Mouse (Mus musculus) Patski (cell line): Measurements from ENCODE around the gene Mier2. TPM values are rescaled to one million over a fixed set of nuclear protein-coding genes. Genes with fewer than 3 reads are reported as not detected.

Experiments used
- ATAC-seq: fragments of 100-300 bp; one replicate; pipeline ENCODE4 v1.8.0; 2021
- CTCF ChIA-PET: fragments of 350-600 bp; sonication (Branson Sonifier 250); formaldehyde crosslinking; loops from one replicate; lab custom pipeline; 2022; ENCODE audit warnings: inconsistent platforms; lab: Charles Lee
- POLR2A ChIA-PET: fragments of 350-600 bp; sonication (Branson Sonifier 250); formaldehyde crosslinking; loops from one replicate; lab custom pipeline; 2022; ENCODE audit warnings: antibody characterized with exemption, inconsistent platforms; lab: Charles Lee
- DNase-seq: peaks from one replicate; pipeline ENCODE4 v3.0.0-alpha.2; 2011; ENCODE audit warnings: low read depth, low spot score
- H3K27me3 ChIP-seq: fragments of 371-371 bp; one replicate; pipeline ENCODE4 v1.5.1; 2021
- CTCF ChIP-seq: fragments of 100-300 bp; IDR thresholded peaks from one replicate; pipeline ENCODE4 v1.5.1; 2021
- in situ Hi-C: fragments of 300-500 bp; cut with MboI; formaldehyde crosslinking; loops from 3 replicates; pipeline ENCODE4 v1.11.1; 2018; ENCODE audit warnings: low pct_unique_long_range_greater_than_20kb, mixed read lengths
- polyA plus RNA-seq: library from polyadenylated mRNA; unstranded; gene quantifications from one replicate; pipeline ENCODE4 v1.2.3, GENCODE M21; 2021

Mier2 gene
- polyA plus RNA-seq, 1 experiment from 2014 or later: 38.6 TPM

GRCm38 (mm10) chr10:79575754-79576153 lies 20.8 kb upstream of the Mier2 start:
- ChIA-PET POLR2A (no interaction called here), CTCF (no interaction called here)
- peaks cover 17% of the 10 kb centered on the region for H3K27me3 ChIP-seq
- TF ChIP-seq CTCF: no peak
- in situ Hi-C loops: no loop called here
- no peak for ATAC-seq
- no peak for DNase-seq

GRCm38 (mm10) chr10:79574796-79575195 lies 19.8 kb upstream of the Mier2 start:
- ATAC-seq: no peak
- in situ Hi-C loops: no loop called here
- ChIA-PET POLR2A (no interaction called here), CTCF (no interaction called here)
- peaks cover 13% of the 10 kb centered on the region for H3K27me3 ChIP-seq
- no peak for DNase-seq
- TF ChIP-seq CTCF: no peak

- TF ChIP-seq CTCF: no peak
- DNase-seq (no peak), ATAC-seq (no peak)
- H3K27me3 ChIP-seq: peaks cover 9% of the 10 kb centered on the region
- CTCF ChIA-PET: no interaction called here
- POLR2A ChIA-PET: no interaction called here
- in situ Hi-C loops: no loop called here
These were observed 19.4 kb upstream of the Mier2 start for GRCm38 (mm10) chr10:79574350-79574749.

GRCm38 (mm10) chr10:79573611-79574010 lies 18.6 kb upstream of the Mier2 start:
- ChIA-PET POLR2A (no interaction called here), CTCF (no interaction called here)
- DNase-seq (no peak), ATAC-seq (no peak)
- peaks cover 5% of the 10 kb centered on the region for H3K27me3 ChIP-seq
- no peak for TF ChIP-seq CTCF
- in situ Hi-C loops: no loop called here

- no peaks in the 10 kb centered on the region for H3K27me3 ChIP-seq
- no peak for ATAC-seq
- no peak for TF ChIP-seq CTCF
- in situ Hi-C loops: no loop called here
- DNase-seq: no peak
- ChIA-PET CTCF (no interaction called here), POLR2A (no interaction called here)
These were observed 16.3 kb upstream of the Mier2 start for GRCm38 (mm10) chr10:79571314-79571713.

- POLR2A ChIA-PET: no interaction called here
- ATAC-seq (no peak), DNase-seq (no peak)
- in situ Hi-C loops: no loop called here
- H3K27me3 ChIP-seq: peaks cover 3% of the 10 kb centered on the region
- CTCF ChIA-PET: no interaction called here
- no peak for TF ChIP-seq CTCF
These were observed 14.9 kb upstream of the Mier2 start for GRCm38 (mm10) chr10:79569921-79570320.

- H3K27me3 ChIP-seq: no peaks in the 10 kb centered on the region
- in situ Hi-C loops: no loop called here
- DNase-seq: no peak
- no peak for TF ChIP-seq CTCF
- ChIA-PET CTCF (no interaction called here), POLR2A (no interaction called here)
- ATAC-seq: no peak
These were observed 4.7 kb upstream of the Mier2 start for GRCm38 (mm10) chr10:79559716-79560115.

GRCm38 (mm10) chr10:79557496-79557895 lies 2.5 kb upstream of the Mier2 start:
- POLR2A ChIA-PET: no interaction called here
- no peaks in the 10 kb centered on the region for H3K27me3 ChIP-seq
- CTCF ChIA-PET: no interaction called here
- ATAC-seq (no peak), DNase-seq (no peak)
- in situ Hi-C loops: no loop called here
- TF ChIP-seq CTCF: no peak

- in situ Hi-C loops: no loop called here
These were observed 2.0 kb upstream of the Mier2 start for GRCm38 (mm10) chr10:79556951-79557350.

GRCm38 (mm10) chr10:79555238-79555724 lies 282 bp upstream of the Mier2 start:
- no peaks in the 10 kb centered on the region for H3K27me3 ChIP-seq
- CTCF ChIA-PET: no interaction called here
- in situ Hi-C loops: no loop called here
- DNase-seq (no peak), ATAC-seq (peak; percentile 35)
- POLR2A ChIA-PET: no interaction called here
- TF ChIP-seq CTCF: no peak

More at GRCm38 (mm10) chr10:79556951-79557350, 2.0 kb upstream of the Mier2 start:
- POLR2A ChIA-PET: no interaction called here
- no peak for ATAC-seq
- H3K27me3 ChIP-seq: no peaks in the 10 kb centered on the region
- CTCF ChIA-PET: no interaction called here
- no peak for TF ChIP-seq CTCF
- no peak for DNase-seq

- no peak for TF ChIP-seq CTCF
- ATAC-seq: no peak
- in situ Hi-C loops: no loop called here
- DNase-seq: no peak
- ChIA-PET POLR2A (no interaction called here), CTCF (no interaction called here)
- no peaks in the 10 kb centered on the region for H3K27me3 ChIP-seq
These were observed 1.3 kb downstream of the Mier2 start for GRCm38 (mm10) chr10:79553691-79554090.

GRCm38 (mm10) chr10:79553176-79553575 lies 1.8 kb downstream of the Mier2 start:
- ChIA-PET POLR2A (no interaction called here), CTCF (no interaction called here)
- in situ Hi-C loops: no loop called here
- DNase-seq (no peak), ATAC-seq (no peak)
- TF ChIP-seq CTCF: no peak
- no peaks in the 10 kb centered on the region for H3K27me3 ChIP-seq
